Mouse (Mus musculus) B cell, adult 62 days (primary cell): Measurements from ENCODE around the gene Fam160b1. TPM values are rescaled to one million over a fixed set of nuclear protein-coding genes. Genes with fewer than 3 reads are reported as not detected.

Experiments used
- total RNA-seq: library from RNA; stranded (reverse); gene quantifications from 4 replicates; pipeline ENCODE4 v1.2.4, GENCODE M21; 2023

The Fam160b1 gene
- total RNA-seq: 20.3 to 21.5 TPM (median 20.8 TPM) in 4 replicates

DNA sequence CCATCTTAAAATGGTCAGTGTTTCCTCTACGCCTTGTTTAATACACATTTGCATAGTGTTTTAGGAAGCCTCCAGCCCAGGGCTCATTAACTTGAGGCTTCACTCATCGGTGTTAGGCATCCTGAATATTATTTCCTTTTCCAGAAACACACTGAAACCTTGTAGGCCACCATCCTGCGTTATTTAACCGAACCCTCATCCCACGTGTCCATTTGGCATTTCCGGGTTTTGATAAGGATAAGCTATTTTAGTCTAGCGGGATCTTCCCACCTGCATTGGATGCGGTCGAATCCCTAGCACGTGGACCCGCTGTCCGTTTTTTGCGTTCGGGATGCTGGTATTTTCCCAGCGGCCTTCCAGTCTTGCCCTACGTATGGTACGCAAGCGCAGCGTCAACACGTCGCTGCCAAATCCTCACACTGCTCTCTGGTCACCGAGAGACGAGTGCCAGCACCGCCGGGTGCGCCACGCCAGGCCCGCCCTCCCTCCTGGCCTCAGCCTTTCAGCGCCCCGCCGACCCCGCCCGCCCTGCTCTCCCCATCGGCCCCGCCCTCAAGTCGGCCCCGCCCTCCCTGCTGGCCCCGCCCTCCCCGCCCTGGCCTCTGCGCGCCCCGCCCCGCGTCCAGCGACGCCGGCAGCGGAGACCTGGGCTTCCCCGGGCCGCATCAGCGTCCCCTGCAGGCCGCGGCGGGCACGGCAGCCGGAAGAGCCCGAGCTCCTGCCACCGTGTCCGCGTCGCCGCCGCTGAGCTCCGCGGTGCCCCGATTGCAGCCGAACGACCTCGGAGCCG is at the start of gene Fam160b1:
Gene Fam160b1 (plus strand): TSS at position 340 of the 790 bp plus-strand sequence.

GRCm38 (mm10) chr19:57314346-57315012 is 46.0 kb upstream of the Fam160b1 start, which contains the start of gene Ablim1:
Gene Ablim1 (minus strand): TSS chr19:57314919.

Other genes with a start within 250 kb of the Fam160b1 start
- 421 to 448 TPM (median 427 TPM) in 4 replicates for gene Ablim1, start 45.8 kb upstream of the Fam160b1 start, total RNA-seq
- gene Trub1, start 92.2 kb downstream of the Fam160b1 start, total RNA-seq: 9.1 to 11.6 TPM (median 9.7 TPM) in 4 replicates